Mouse (Mus musculus) kidney, postnatal 25 days (tissue): ENCODE results near the gene Vmn2r118.

Experiments used
- DNase-seq, 2 experiments: peaks; one replicate each; pipeline ENCODE4 v3.0.0; 2021; ENCODE audit warnings: mixed read lengths in 2 of 2

The Vmn2r118 gene

GRCm38 (mm10) chr17:55625092-55625491, at the start of gene Vmn2r118:
Gene Vmn2r118, minus strand, starts transcription at chr17:55625192.
- DNase-seq, result no peak

- no peak for DNase-seq
Measured at GRCm38 (mm10) chr17:55661099-55661498, 36.1 kb upstream of the Vmn2r118 start.

- DNase-seq, result no peak
Measured at GRCm38 (mm10) chr17:55590838-55591237, 34.2 kb downstream of the Vmn2r118 start.

GRCm38 (mm10) chr17:55561774-55562173, 63.2 kb downstream of the Vmn2r118 start:
- DNase-seq, result no peak

GRCm38 (mm10) chr17:55548476-55548875, 76.5 kb downstream of the Vmn2r118 start:
- DNase-seq, result no peak
